9 mouse cellular contexts compared by ENCODE assay signal in genomic region chr7:127761026-127761425, GRCm38 (mm10). TPM values are rescaled to one million over a fixed set of nuclear protein-coding genes. Genes with fewer than 3 reads are reported as not detected.
DNase-seq lines count a peak whose midpoint lies in the region; ATAC-seq lines count a peak whose summit lies in the region.
"Had no signal": no experiment of that assay in that cellular context is flagged by ENCODE, and none has a peak within 500 bp of the region (broad histone marks: within the 10 kb centered on the region; RNA-seq: fewer than 3 reads in every experiment).

No protein-coding gene starts in this region.

- no peaks in the 10 kb centered on the region for H3K4me1 ChIP-seq in midbrain, embryonic 14.5 days (ENCODE audit: control insufficient read depth, insufficient read depth, low read length)
- H3K4me1 ChIP-seq in midbrain, embryonic 15.5 days, result peaks cover 14% of the 10 kb centered on the region
- peaks cover 12% of the 10 kb centered on the region for H3K4me1 ChIP-seq in heart, embryonic 12.5 days (replicated peaks)
- no peaks in the 10 kb centered on the region; the same call in 1 of the 2 replicates for H3K4me1 ChIP-seq in limb, embryonic 11.5 days (ENCODE audit: control insufficient read depth, insufficient read depth, low read length)

- no peak for ATAC-seq in midbrain, embryonic 14.5 days (ENCODE audit: low FRiP score, low TSS enrichment)
- ATAC-seq in midbrain, embryonic 15.5 days (replicated peaks), result no peak
- peak; percentile 54; the same call in 1 of the 2 replicates for ATAC-seq in heart, embryonic 12.5 days (ENCODE audit: insufficient number of reproducible peaks, low FRiP score)
- ATAC-seq in limb, embryonic 11.5 days (ENCODE audit: insufficient number of reproducible peaks, low FRiP score, low TSS enrichment, low read depth), result no peak

- H3K36me3 ChIP-seq in midbrain, embryonic 14.5 days (ENCODE audit: control insufficient read depth, insufficient read depth, low read length), result peaks cover 87% of the 10 kb centered on the region
- peaks cover 53% of the 10 kb centered on the region for H3K36me3 ChIP-seq in midbrain, embryonic 15.5 days (replicated peaks)
- H3K36me3 ChIP-seq in heart, embryonic 12.5 days, result peaks cover 62% of the 10 kb centered on the region
- H3K36me3 ChIP-seq in limb, embryonic 11.5 days (ENCODE audit: control insufficient read depth, insufficient read depth, low read length), result peaks cover 19% of the 10 kb centered on the region

- H3K4me3 ChIP-seq in midbrain, embryonic 14.5 days (replicated peaks; ENCODE audit: low read depth, low read length), result no peak overlapping the region
- H3K4me3 ChIP-seq in midbrain, embryonic 15.5 days, result no peak overlapping the region
- H3K4me3 ChIP-seq in heart, embryonic 12.5 days, result no peak overlapping the region
- no peak overlapping the region for H3K4me3 ChIP-seq in limb, embryonic 11.5 days (ENCODE audit: low read depth, low read length)
- H3K4me3 ChIP-seq: heart, embryonic 13.5 days had no signal

- WGBS in midbrain, embryonic 14.5 days, result 40% methylated on average over 7 of the region's 7 CpGs
- WGBS in midbrain, embryonic 15.5 days, result 45% methylated on average over 7 of the region's 7 CpGs
- 32% methylated on average over 7 of the region's 7 CpGs for WGBS in heart, embryonic 12.5 days
- WGBS in limb, embryonic 11.5 days, result 52% methylated on average over 7 of the region's 7 CpGs

- H3K9me3 ChIP-seq in midbrain, embryonic 14.5 days (ENCODE audit: control insufficient read depth, low read length), result no peaks in the 10 kb centered on the region
- no peaks in the 10 kb centered on the region for H3K9me3 ChIP-seq in midbrain, embryonic 15.5 days
- H3K9me3 ChIP-seq in heart, embryonic 12.5 days (replicated peaks), result no peaks in the 10 kb centered on the region
- no peaks in the 10 kb centered on the region for H3K9me3 ChIP-seq in limb, embryonic 11.5 days (ENCODE audit: control insufficient read depth, low read length)
- H3K9me3 ChIP-seq: heart, embryonic 13.5 days had no signal

- DNase-seq in midbrain, embryonic 14.5 days, result peak; percentile 78
- DNase-seq in R1 (ENCODE audit: low read depth, low spot score), result peak; percentile 78
- peak; percentile 84 to 85 for DNase-seq in cerebellum, postnatal 14 days
- DNase-seq in limb, embryonic 11.5 days (ENCODE audit: low spot score), result peak; percentile 78
- peak; percentile 79 for DNase-seq in naive thymus-derived CD4-positive, alpha-beta T cell, adult 2 months (ENCODE audit: low read depth)
- peak; percentile 59 to 72 for DNase-seq in urinary bladder, postnatal 36 days (ENCODE audit: low spot score in 2 of 2)

- no peak overlapping the region for H3K9ac ChIP-seq in midbrain, embryonic 14.5 days (replicated peaks; ENCODE audit: low read length)
- H3K9ac ChIP-seq in midbrain, embryonic 15.5 days, result no peak overlapping the region
- H3K9ac ChIP-seq in heart, embryonic 12.5 days, result no peak overlapping the region
- no peak overlapping the region for H3K9ac ChIP-seq in limb, embryonic 11.5 days (ENCODE audit: low read length)
- H3K9ac ChIP-seq: heart, embryonic 13.5 days had no signal

- H3K27ac ChIP-seq in midbrain, embryonic 14.5 days (replicated peaks; ENCODE audit: low read depth, low read length), result no peak overlapping the region
- no peak overlapping the region for H3K27ac ChIP-seq in midbrain, embryonic 15.5 days
- no peak overlapping the region for H3K27ac ChIP-seq in heart, embryonic 12.5 days (ENCODE audit: poor library complexity, severe bottlenecking)
- H3K27ac ChIP-seq in limb, embryonic 11.5 days (replicated peaks; ENCODE audit: low read depth, low read length), result no peak overlapping the region
- H3K27ac ChIP-seq: heart, embryonic 13.5 days had no signal

- H3K27me3 ChIP-seq in midbrain, embryonic 14.5 days (ENCODE audit: control insufficient read depth, insufficient read depth, low read length), result no peaks in the 10 kb centered on the region
- H3K27me3 ChIP-seq in midbrain, embryonic 15.5 days (replicated peaks), result no peaks in the 10 kb centered on the region
- peaks cover 34% of the 10 kb centered on the region for H3K27me3 ChIP-seq in heart, embryonic 12.5 days (replicated peaks)
- H3K27me3 ChIP-seq in limb, embryonic 11.5 days (ENCODE audit: control insufficient read depth, insufficient read depth, low read length), result no peaks in the 10 kb centered on the region

- H3K4me2 ChIP-seq in midbrain, embryonic 14.5 days (ENCODE audit: low read length), result no peak overlapping the region
- no peak overlapping the region for H3K4me2 ChIP-seq in midbrain, embryonic 15.5 days
- no peak overlapping the region for H3K4me2 ChIP-seq in heart, embryonic 12.5 days
- no peak overlapping the region for H3K4me2 ChIP-seq in limb, embryonic 11.5 days (ENCODE audit: low read depth, severe bottlenecking)
- H3K4me2 ChIP-seq: heart, embryonic 13.5 days had no signal

RNA-seq across cellular contexts. Expression of gene Orai3, which starts 8.6 kb away (rescaled TPM):
- polyA plus RNA-seq in midbrain, embryonic 14.5 days (2014; fragmentation: Nextera tagmentation; extraction: Ambion mirVana), result 2.9 and 3.4 TPM in 2 replicates
- polyA plus RNA-seq in midbrain, embryonic 15.5 days (2015; fragmentation: Nextera tagmentation; extraction: Ambion mirVana), result 8.1 and 9.8 TPM in 2 replicates
- 13.3 and 14.6 TPM in 2 replicates for polyA plus RNA-seq in heart, embryonic 12.5 days (2016; fragmentation: Nextera tagmentation; extraction: Ambion mirVana)
- polyA plus RNA-seq in limb, embryonic 11.5 days (2014; fragmentation: Nextera tagmentation; extraction: Ambion mirVana), result 11.7 and 12.3 TPM in 2 replicates

RNA-seq across cellular contexts. Expression of gene Setd1a, which starts 15.4 kb away (rescaled TPM):
- polyA plus RNA-seq in midbrain, embryonic 14.5 days (2014; fragmentation: Nextera tagmentation; extraction: Ambion mirVana), result 24.0 and 27.3 TPM in 2 replicates
- 21.5 and 21.6 TPM in 2 replicates for polyA plus RNA-seq in midbrain, embryonic 15.5 days (2015; fragmentation: Nextera tagmentation; extraction: Ambion mirVana)
- 12.1 and 14.6 TPM in 2 replicates for polyA plus RNA-seq in heart, embryonic 12.5 days (2016; fragmentation: Nextera tagmentation; extraction: Ambion mirVana)
- polyA plus RNA-seq in limb, embryonic 11.5 days (2014; fragmentation: Nextera tagmentation; extraction: Ambion mirVana), result 31.5 and 38.0 TPM in 2 replicates

RNA-seq across cellular contexts. Expression of gene Fbxl19, which starts 16.7 kb away (rescaled TPM):
- 7.4 and 15.2 TPM in 2 replicates for polyA plus RNA-seq in midbrain, embryonic 14.5 days (2014; fragmentation: Nextera tagmentation; extraction: Ambion mirVana)
- polyA plus RNA-seq in midbrain, embryonic 15.5 days (2015; fragmentation: Nextera tagmentation; extraction: Ambion mirVana), result 10.8 and 12.1 TPM in 2 replicates
- polyA plus RNA-seq in heart, embryonic 12.5 days (2016; fragmentation: Nextera tagmentation; extraction: Ambion mirVana), result 3.4 and 3.7 TPM in 2 replicates
- 9.8 and 10.9 TPM in 2 replicates for polyA plus RNA-seq in limb, embryonic 11.5 days (2014; fragmentation: Nextera tagmentation; extraction: Ambion mirVana)

RNA-seq across cellular contexts. Expression of gene Gm49388, which starts 24.4 kb away (rescaled TPM):
- not detected in 2 replicates for polyA plus RNA-seq in midbrain, embryonic 14.5 days (2014; fragmentation: Nextera tagmentation; extraction: Ambion mirVana)
- polyA plus RNA-seq in midbrain, embryonic 15.5 days (2015; fragmentation: Nextera tagmentation; extraction: Ambion mirVana), result not detected in 2 replicates
- polyA plus RNA-seq in heart, embryonic 12.5 days (2016; fragmentation: Nextera tagmentation; extraction: Ambion mirVana), result not detected in 2 replicates
- not detected in 2 replicates for polyA plus RNA-seq in limb, embryonic 11.5 days (2014; fragmentation: Nextera tagmentation; extraction: Ambion mirVana)
- polyA plus RNA-seq: heart, embryonic 13.5 days had no signal

RNA-seq across cellular contexts. Expression of gene Ctf2, which starts 29.1 kb away (rescaled TPM):
- 0.12 and 0.16 TPM in 2 replicates for polyA plus RNA-seq in midbrain, embryonic 14.5 days (2014; fragmentation: Nextera tagmentation; extraction: Ambion mirVana)
- polyA plus RNA-seq in midbrain, embryonic 15.5 days (2015; fragmentation: Nextera tagmentation; extraction: Ambion mirVana), result 0.12 and 0.15 TPM in 2 replicates
- polyA plus RNA-seq in heart, embryonic 12.5 days (2016; fragmentation: Nextera tagmentation; extraction: Ambion mirVana), result 0.10 TPM in 1 of 2 replicates, not detected in the other
- 0.32 and 0.70 TPM in 2 replicates for polyA plus RNA-seq in limb, embryonic 11.5 days (2014; fragmentation: Nextera tagmentation; extraction: Ambion mirVana)
- polyA plus RNA-seq: heart, embryonic 13.5 days had no signal
